Mouse (Mus musculus): Measurements from ENCODE around the gene Nebl. TPM values are rescaled to one million over a fixed set of nuclear protein-coding genes. Genes with fewer than 3 reads are reported as not detected.

Gene Nebl
- polyA plus RNA-seq (2015; fragmentation: Nextera tagmentation; extraction: Ambion mirVana), result 16.7 and 19.5 TPM in 2 replicates

DNA sequence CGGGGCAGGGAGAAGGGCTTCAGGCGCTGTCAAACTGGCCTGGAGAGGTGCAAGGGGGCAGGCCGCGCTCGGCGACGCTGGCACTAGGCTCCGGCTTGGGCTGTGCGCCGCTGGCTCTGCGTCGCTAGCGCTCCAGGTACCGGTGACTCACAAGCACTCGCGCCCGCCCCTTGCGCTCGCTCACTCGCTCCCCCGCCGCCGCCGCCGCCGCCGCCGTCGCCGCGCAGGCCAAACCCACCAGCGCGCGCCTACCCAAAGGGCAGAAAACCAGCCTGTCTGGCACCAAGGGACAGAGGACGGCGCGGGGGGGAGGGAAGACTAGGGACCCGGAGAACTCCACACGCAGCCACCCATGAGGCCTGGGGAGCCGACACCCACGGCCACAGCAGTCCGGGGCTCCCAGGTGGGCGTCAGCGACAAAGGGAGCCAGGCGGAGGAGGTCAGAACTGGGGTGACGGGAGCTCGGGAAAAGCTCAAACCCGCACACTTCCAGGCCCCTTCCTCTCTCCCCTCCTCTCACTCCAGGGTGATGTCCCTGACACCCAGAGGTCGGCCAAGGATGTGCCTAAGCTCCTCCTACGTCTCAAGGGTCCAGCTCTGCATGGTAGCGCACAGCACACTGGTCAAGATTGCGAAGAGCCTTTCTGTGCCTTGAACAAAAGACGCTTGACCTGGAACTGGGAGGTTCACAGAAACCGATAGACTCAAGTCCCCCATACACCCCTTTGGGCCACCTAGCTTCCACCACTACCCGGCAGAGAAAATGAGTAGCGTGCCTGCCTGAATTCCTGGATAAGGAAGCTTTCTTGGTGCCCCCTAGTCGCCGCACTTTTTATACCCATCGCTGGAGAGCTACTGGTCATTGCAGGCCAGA is at the start of gene Nebl:
Nebl (minus strand) TSS at position 508 of the 874 bp plus-strand sequence.
- H3K27ac ChIP-seq (replicated peaks), result peak within 1 kb of the TSS; percentile 40; the same call in 1 of the 2 replicates

DNA sequence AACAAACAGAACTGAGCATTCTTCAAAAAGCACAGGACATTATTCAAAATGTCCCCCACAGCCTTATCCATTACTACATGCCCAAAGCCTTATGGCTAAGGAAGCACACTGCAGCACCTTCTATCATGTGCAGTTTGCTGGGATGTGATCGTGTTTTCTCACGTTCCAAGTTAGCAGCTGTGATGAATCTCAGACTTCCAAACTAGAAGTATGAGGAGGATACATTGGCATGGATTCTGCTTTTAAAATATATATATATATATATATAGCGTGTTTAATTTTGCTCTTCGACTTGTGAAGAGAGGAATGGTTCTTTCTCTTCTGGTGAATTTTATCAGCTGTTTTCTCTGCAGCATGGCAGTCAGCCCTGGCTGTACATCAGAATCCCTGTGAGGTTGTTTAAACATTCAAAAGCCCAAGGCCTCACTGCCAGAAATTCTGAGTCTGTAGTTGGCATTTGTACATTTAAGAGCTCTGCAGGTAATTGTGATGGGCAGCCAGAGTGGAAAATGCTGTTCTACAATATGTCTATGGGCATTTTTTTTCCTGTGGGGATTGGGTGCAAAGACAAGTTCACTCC is 39.1 kb upstream of the Nebl start:
- Histone ChIP-seq H3K36me3 (no peaks in the 10 kb centered on the region), H3K4me3 (replicated peaks) (no peak overlapping the region), H3K27ac (replicated peaks) (no peak overlapping the region), H3K4me2 (replicated peaks) (no peak overlapping the region), H3K9me3 (replicated peaks) (no peaks in the 10 kb centered on the region), H3K9ac (no peak overlapping the region), H3K27me3 (no peaks in the 10 kb centered on the region), H3K4me1 (no peaks in the 10 kb centered on the region)
- 79% methylated on average over 4 of the region's 4 CpGs for WGBS
- ATAC-seq (ENCODE audit: insufficient number of reproducible peaks, low FRiP score, low TSS enrichment, low read depth), result no peak

More for the DNA sequence above, at the start of gene Nebl:
- Histone ChIP-seq H3K9me3 (replicated peaks) (no peaks in the 10 kb centered on the region), H3K9ac (peak within 1 kb of the TSS; percentile 39), H3K4me3 (replicated peaks) (peak within 1 kb of the TSS; percentile 66), H3K27me3 (peaks cover 20% of the 10 kb centered on the region), H3K4me2 (replicated peaks) (peak within 1 kb of the TSS; percentile 98), H3K4me1 (peaks cover 16% of the 10 kb centered on the region), H3K36me3 (no peaks in the 10 kb centered on the region)
- under 1% methylated on average over 48 of the region's 59 CpGs for WGBS
- ATAC-seq (ENCODE audit: insufficient number of reproducible peaks, low FRiP score, low TSS enrichment, low read depth), result peak; percentile 83

DNA sequence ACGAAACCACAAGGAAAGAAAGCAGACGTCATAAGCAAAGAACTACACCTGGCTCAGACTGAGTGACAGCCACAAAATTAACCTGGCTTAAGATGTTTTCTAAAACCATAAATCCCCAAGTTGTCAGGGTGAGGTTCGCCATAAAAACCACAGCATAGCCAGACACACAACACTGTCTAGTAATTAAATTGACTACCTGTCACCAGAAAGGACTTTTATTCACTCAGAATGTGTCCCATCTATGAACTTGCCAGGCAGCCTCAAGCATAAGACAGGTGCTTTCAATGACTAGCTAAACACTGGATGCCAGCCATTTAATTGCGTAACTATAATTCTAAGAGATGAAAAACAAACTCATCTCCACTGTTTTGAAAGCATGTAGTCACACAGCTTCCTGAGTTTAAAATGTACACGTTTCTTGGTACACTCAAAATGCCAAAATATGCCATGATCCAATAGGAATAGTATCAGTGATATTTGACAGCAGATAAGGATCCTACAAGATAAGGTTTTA is 38.0 kb upstream of the Nebl start:
- H3K4me3 ChIP-seq (replicated peaks), result no peak overlapping the region
- no peak for ATAC-seq (ENCODE audit: insufficient number of reproducible peaks, low FRiP score, low TSS enrichment, low read depth)
- H3K4me2 ChIP-seq (replicated peaks), result no peak overlapping the region
- 55% methylated on average over 5 of the region's 5 CpGs for WGBS
- no peaks in the 10 kb centered on the region for H3K9me3 ChIP-seq (replicated peaks)
- no peak overlapping the region for H3K27ac ChIP-seq (replicated peaks)
- no peak overlapping the region for H3K9ac ChIP-seq
- no peaks in the 10 kb centered on the region for H3K36me3 ChIP-seq
- H3K27me3 ChIP-seq, result no peaks in the 10 kb centered on the region
- H3K4me1 ChIP-seq, result no peaks in the 10 kb centered on the region

DNA sequence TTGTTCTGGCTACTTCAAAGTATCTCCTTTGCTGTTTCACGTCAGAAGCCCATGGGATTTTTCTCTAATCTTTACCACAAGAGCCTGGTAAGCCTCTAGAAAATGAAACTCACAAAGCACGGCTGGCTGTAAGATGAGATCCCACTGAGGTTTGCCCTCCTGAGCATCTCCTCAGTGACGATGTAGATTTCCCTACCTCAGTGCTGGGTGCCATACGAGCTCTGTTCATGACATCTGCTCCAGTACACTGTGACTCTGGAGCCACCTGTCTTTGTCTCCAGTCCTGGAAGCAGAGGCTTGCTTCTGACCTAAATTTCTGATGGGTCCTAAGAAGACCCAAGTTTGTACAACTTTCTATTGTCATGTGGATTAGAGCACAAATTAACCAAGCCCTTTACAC is 25.0 kb upstream of the Nebl start:
- Histone ChIP-seq H3K27me3 (no peaks in the 10 kb centered on the region), H3K4me2 (replicated peaks) (no peak overlapping the region), H3K27ac (replicated peaks) (no peak overlapping the region), H3K36me3 (no peaks in the 10 kb centered on the region), H3K4me3 (replicated peaks) (no peak overlapping the region), H3K9me3 (replicated peaks) (no peaks in the 10 kb centered on the region), H3K9ac (no peak overlapping the region), H3K4me1 (no peaks in the 10 kb centered on the region)
- WGBS, result 20% methylated on average over 4 of the region's 4 CpGs
- peak; percentile 67; the same call in 1 of the 2 replicates for ATAC-seq (ENCODE audit: insufficient number of reproducible peaks, low FRiP score, low TSS enrichment, low read depth)

DNA sequence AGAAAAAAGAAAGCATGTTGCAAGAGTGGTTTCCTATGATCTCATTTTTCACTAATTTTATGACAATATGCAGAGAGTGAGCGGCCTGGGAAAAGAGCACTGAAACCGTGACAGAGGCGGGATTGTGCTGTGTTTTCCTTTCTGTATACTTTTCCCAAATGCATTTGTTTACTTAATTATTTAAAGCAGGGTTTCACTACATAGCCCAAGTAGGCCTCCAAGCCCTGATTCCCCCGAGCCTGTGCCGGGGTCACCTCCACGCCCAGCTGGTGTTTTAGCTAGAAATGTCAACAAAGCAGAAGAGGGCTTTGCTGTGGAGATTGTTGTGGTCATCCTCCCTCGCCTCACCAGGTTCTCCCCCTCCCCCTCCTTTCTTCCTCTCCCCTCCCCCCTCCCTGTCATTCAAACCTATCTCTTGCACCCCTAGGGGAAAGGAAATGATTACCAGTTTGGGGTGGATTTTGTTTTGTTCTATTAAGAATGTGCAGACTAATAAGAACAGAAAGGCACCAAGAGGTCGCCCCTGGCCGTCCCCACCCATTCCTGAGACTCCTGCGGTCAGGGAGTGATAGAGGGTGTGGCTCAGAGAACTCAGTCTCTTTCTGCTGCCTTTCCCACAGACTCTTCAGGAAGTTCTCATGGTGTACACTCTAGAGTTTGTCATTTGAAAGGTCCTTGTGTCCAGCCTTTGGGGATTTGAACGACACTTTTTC is 10.9 kb upstream of the Nebl start:
- Histone ChIP-seq H3K4me2 (replicated peaks) (peak overlapping the region; percentile 58), H3K4me1 (peaks cover 10% of the 10 kb centered on the region; the same call in 1 of the 2 replicates), H3K4me3 (replicated peaks) (peak overlapping the region; percentile 39), H3K9ac (no peak overlapping the region), H3K9me3 (replicated peaks) (no peaks in the 10 kb centered on the region), H3K27me3 (no peaks in the 10 kb centered on the region), H3K36me3 (no peaks in the 10 kb centered on the region), H3K27ac (replicated peaks) (peak overlapping the region; percentile 48; the same call in 1 of the 2 replicates)
- ATAC-seq (ENCODE audit: insufficient number of reproducible peaks, low FRiP score, low TSS enrichment, low read depth), result peak; percentile 39; the same call in 1 of the 2 replicates
- 12% methylated on average over 11 of the region's 11 CpGs for WGBS

DNA sequence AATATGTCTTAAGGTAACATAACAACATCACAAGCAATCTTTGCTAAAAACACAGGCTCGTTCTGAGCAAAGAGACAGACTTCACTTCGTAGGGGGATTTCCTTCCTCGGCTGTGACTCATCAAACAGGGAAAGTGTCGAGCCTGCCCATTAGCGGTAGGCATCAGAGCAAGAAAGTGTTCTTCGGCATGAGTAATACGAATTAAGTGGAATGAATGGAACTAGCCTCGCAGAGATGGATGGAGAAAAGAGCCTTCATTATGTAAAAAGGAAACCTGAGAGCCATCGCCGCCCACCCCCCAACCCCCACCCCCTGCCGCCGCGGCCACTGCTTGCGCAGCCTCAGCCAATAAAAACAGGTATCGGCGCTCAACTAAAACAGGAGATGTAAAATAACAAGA is 10.3 kb upstream of the Nebl start:
- Histone ChIP-seq H3K9me3 (replicated peaks) (no peaks in the 10 kb centered on the region), H3K36me3 (no peaks in the 10 kb centered on the region), H3K4me3 (replicated peaks) (peak overlapping the region; percentile 39), H3K27me3 (no peaks in the 10 kb centered on the region), H3K27ac (replicated peaks) (no peak overlapping the region), H3K4me1 (peaks cover 10% of the 10 kb centered on the region; the same call in 1 of the 2 replicates), H3K4me2 (replicated peaks) (peak overlapping the region; percentile 58), H3K9ac (no peak overlapping the region)
- WGBS, result under 1% methylated on average over 16 of the region's 16 CpGs
- ATAC-seq (ENCODE audit: insufficient number of reproducible peaks, low FRiP score, low TSS enrichment, low read depth), result peak; percentile 77

DNA sequence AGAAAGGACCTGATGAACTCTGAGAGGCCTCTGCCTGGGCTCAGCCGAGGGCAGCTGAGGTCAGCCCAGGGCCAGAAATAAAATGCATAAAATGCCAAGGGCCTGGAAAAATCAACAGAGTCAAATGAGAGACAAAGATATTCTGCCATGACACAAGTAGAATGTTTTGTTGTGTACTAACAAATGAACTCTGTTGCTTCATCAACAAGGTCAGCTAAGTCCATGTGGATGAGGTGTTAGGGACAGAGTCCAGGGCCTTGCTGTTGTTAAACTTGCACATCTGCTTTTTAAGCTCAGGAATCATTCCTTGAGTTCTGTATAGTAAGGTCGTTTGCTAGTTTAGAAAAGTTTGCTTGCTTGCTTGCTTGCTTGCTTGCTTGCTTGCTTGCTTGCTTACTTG is 9.2 kb upstream of the Nebl start:
- no peak overlapping the region for H3K9ac ChIP-seq
- no peak overlapping the region for H3K4me2 ChIP-seq (replicated peaks)
- no peaks in the 10 kb centered on the region for H3K36me3 ChIP-seq
- ATAC-seq (ENCODE audit: insufficient number of reproducible peaks, low FRiP score, low TSS enrichment, low read depth), result no peak
- H3K27me3 ChIP-seq, result no peaks in the 10 kb centered on the region
- no peak overlapping the region for H3K27ac ChIP-seq (replicated peaks)
- peaks cover 10% of the 10 kb centered on the region; the same call in 1 of the 2 replicates for H3K4me1 ChIP-seq
- 60% methylated on average over 2 of the region's 2 CpGs for WGBS
- no peak overlapping the region for H3K4me3 ChIP-seq (replicated peaks)
- no peaks in the 10 kb centered on the region for H3K9me3 ChIP-seq (replicated peaks)

DNA sequence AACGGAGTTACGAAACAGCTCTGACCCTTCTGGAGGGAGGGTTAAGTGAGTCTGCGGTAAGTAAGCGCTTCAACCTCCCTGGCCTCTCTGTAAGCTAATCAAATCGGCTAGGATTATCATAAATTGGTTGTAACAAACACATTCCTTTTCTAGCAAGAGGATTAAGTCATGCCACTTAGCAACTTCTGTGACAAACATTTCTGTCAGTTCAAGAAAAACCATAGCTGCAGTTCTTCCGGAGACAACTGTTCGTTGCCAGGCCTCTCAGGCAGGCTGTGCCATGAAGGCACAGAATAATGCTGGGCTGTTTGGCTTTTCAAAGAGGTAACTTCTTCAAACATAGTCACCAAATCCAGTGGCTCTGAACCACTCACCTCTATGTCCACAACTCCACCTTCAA is 946 bp upstream of the Nebl start:
- no peaks in the 10 kb centered on the region for H3K36me3 ChIP-seq
- no peak for ATAC-seq (ENCODE audit: insufficient number of reproducible peaks, low FRiP score, low TSS enrichment, low read depth)
- 59% methylated on average over 7 of the region's 7 CpGs for WGBS
- H3K4me3 ChIP-seq (replicated peaks), result no peak overlapping the region
- H3K9me3 ChIP-seq (replicated peaks), result no peaks in the 10 kb centered on the region
- H3K27ac ChIP-seq (replicated peaks), result no peak overlapping the region
- peaks cover 16% of the 10 kb centered on the region for H3K4me1 ChIP-seq
- H3K9ac ChIP-seq, result no peak overlapping the region
- H3K27me3 ChIP-seq, result peaks cover 20% of the 10 kb centered on the region
- H3K4me2 ChIP-seq (replicated peaks), result no peak overlapping the region

DNA sequence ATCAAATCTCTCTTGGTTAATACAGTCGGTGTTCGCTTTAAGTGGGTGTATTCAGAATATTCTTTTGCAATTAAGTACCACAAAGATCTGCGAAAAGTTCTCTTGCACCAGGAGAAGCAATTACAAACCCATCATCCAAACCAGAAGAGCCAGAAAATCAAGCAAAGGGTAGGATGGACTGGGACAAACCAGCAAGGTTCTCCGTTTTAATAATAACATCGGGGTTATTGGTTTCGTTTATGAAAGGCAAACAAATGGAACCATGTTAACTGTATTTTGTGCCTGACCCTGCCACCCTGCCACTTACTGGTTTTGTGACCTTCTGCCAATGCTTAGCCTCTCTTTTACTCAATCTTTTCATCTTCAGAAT is 552 bp upstream of the Nebl start:
- Histone ChIP-seq H3K4me3 (replicated peaks) (peak overlapping the region; percentile 66), H3K36me3 (no peaks in the 10 kb centered on the region), H3K9me3 (replicated peaks) (no peaks in the 10 kb centered on the region), H3K4me2 (replicated peaks) (peak overlapping the region; percentile 98), H3K9ac (no peak overlapping the region), H3K27me3 (peaks cover 20% of the 10 kb centered on the region), H3K27ac (replicated peaks) (no peak overlapping the region), H3K4me1 (peaks cover 16% of the 10 kb centered on the region)
- no peak for ATAC-seq (ENCODE audit: insufficient number of reproducible peaks, low FRiP score, low TSS enrichment, low read depth)
- 19% methylated on average over 6 of the region's 6 CpGs for WGBS

DNA sequence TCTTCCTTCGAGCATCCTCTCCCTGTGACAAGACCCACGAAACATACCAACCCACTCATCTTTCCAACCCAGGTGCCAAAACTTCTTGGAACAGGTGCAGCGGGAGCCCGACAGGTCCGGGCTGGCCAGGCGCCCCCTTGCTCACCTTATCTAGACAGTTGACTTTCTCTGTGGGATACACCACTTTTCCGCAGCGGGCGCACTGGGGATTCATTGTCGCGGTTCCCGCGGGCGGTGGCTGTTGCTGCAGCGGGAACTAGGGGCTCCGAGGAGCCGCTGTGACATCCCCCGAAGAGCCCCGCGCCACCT is 662 bp downstream of the Nebl start:
- H3K36me3 ChIP-seq, result no peaks in the 10 kb centered on the region
- no peak overlapping the region for H3K27ac ChIP-seq (replicated peaks)
- H3K4me2 ChIP-seq (replicated peaks), result peak overlapping the region; percentile 98
- H3K4me3 ChIP-seq (replicated peaks), result peak overlapping the region; percentile 66
- no peaks in the 10 kb centered on the region for H3K9me3 ChIP-seq (replicated peaks)
- 1% methylated on average over 20 of the region's 20 CpGs for WGBS
- ATAC-seq (ENCODE audit: insufficient number of reproducible peaks, low FRiP score, low TSS enrichment, low read depth), result peak; percentile 8; the same call in 1 of the 2 replicates
- H3K27me3 ChIP-seq, result peaks cover 20% of the 10 kb centered on the region
- H3K9ac ChIP-seq, result peak overlapping the region; percentile 39
- peaks cover 16% of the 10 kb centered on the region for H3K4me1 ChIP-seq

All from embryonic facial prominence, embryonic 15.5 days (tissue).